In genomic region chr10:63327091-63327490, GRCm38 (mm10) we compare ENCODE assay signal across 27 mouse cellular contexts. TPM values are rescaled to one million over a fixed set of nuclear protein-coding genes. Genes with fewer than 3 reads are reported as not detected.
DNase-seq lines count a peak whose midpoint lies in the region; ATAC-seq and TF ChIP-seq lines count a peak whose summit lies in the region.
"Had no signal": no experiment of that assay in that cellular context is flagged by ENCODE, and none has a peak within 500 bp of the region (broad histone marks: within the 10 kb centered on the region; RNA-seq: fewer than 3 reads in every experiment).

No protein-coding gene starts in this region.

- TF ChIP-seq POLR2A in embryonic fibroblast, embryonic 13.5 days (IDR thresholded peaks at IDR 0.05; ENCODE audit: low read depth, low read length) = no peak

- no peaks in the 10 kb centered on the region for H3K4me1 ChIP-seq in heart, embryonic 16.5 days (ENCODE audit: control insufficient read depth, insufficient read depth, low read length)
- H3K4me1 ChIP-seq in heart, embryonic 11.5 days (ENCODE audit: control insufficient read depth, insufficient read depth, low read length) = no peaks in the 10 kb centered on the region
- peaks cover 3% of the 10 kb centered on the region for H3K4me1 ChIP-seq in embryonic fibroblast, embryonic 13.5 days (ENCODE audit: control insufficient read depth, insufficient read depth, low read length)
- H3K4me1 ChIP-seq: embryonic facial prominence, embryonic 10.5 days; embryonic facial prominence, embryonic 13.5 days; hindbrain, embryonic 10.5 days; hindbrain, embryonic 13.5 days; intestine, embryonic 15.5 days had no signal

- no peak overlapping the region for H3K27ac ChIP-seq in heart, embryonic 16.5 days (ENCODE audit: low read length)
- no peak overlapping the region for H3K27ac ChIP-seq in heart, embryonic 11.5 days (ENCODE audit: low read depth, low read length)
- peak overlapping the region; percentile 47; the same call in 1 of the 2 replicates for H3K27ac ChIP-seq in embryonic fibroblast, embryonic 13.5 days (ENCODE audit: insufficient read depth, low read length)
- H3K27ac ChIP-seq: embryonic facial prominence, embryonic 10.5 days; embryonic facial prominence, embryonic 13.5 days; hindbrain, embryonic 10.5 days; hindbrain, embryonic 13.5 days; intestine, embryonic 15.5 days had no signal

- no peak overlapping the region for H3K9ac ChIP-seq in heart, embryonic 16.5 days (ENCODE audit: low read length)
- H3K9ac ChIP-seq in heart, embryonic 11.5 days (ENCODE audit: low read depth, low read length) = no peak overlapping the region
- H3K9ac ChIP-seq: embryonic facial prominence, embryonic 13.5 days; hindbrain, embryonic 13.5 days; intestine, embryonic 15.5 days had no signal

- no peak for TF ChIP-seq CTCF in embryonic fibroblast, embryonic 13.5 days (IDR thresholded peaks at IDR 0.05; ENCODE audit: borderline replicate concordance, insufficient read depth, low read length)

- H3K36me3 ChIP-seq in heart, embryonic 16.5 days (ENCODE audit: control insufficient read depth, insufficient read depth) = peaks cover 25% of the 10 kb centered on the region
- H3K36me3 ChIP-seq in heart, embryonic 11.5 days (ENCODE audit: control insufficient read depth, insufficient read depth, low read length) = peaks cover 9% of the 10 kb centered on the region

- H3K4me2 ChIP-seq in heart, embryonic 16.5 days (ENCODE audit: low read depth, low read length) = no peak overlapping the region
- no peak overlapping the region for H3K4me2 ChIP-seq in heart, embryonic 11.5 days
- H3K4me2 ChIP-seq: embryonic facial prominence, embryonic 13.5 days; hindbrain, embryonic 13.5 days; intestine, embryonic 15.5 days had no signal

- no peaks in the 10 kb centered on the region for H3K27me3 ChIP-seq in heart, embryonic 16.5 days (ENCODE audit: control insufficient read depth, insufficient read depth, low read length)
- no peaks in the 10 kb centered on the region for H3K27me3 ChIP-seq in heart, embryonic 11.5 days (ENCODE audit: control insufficient read depth, insufficient read depth, low read length)
- H3K27me3 ChIP-seq: embryonic facial prominence, embryonic 13.5 days; hindbrain, embryonic 13.5 days; intestine, embryonic 15.5 days had no signal

- no peaks in the 10 kb centered on the region for H3K9me3 ChIP-seq in heart, embryonic 16.5 days (replicated peaks; ENCODE audit: control insufficient read depth, low read length)
- no peaks in the 10 kb centered on the region for H3K9me3 ChIP-seq in heart, embryonic 11.5 days (replicated peaks; ENCODE audit: control insufficient read depth, low read length)
- H3K9me3 ChIP-seq: embryonic facial prominence, embryonic 10.5 days; embryonic facial prominence, embryonic 13.5 days; G1E; hindbrain, embryonic 10.5 days; hindbrain, embryonic 13.5 days; intestine, embryonic 15.5 days had no signal

- DNase-seq in 416B (ENCODE audit: low read depth) = peak; percentile 50
- DNase-seq in right cerebral cortex, adult 2 months (ENCODE audit: low spot score in 2 of 2) = no peak
- DNase-seq: adrenal gland, adult 8-10 months; adrenal gland, postnatal 25 days; cerebellum, adult 11-12 months; cerebellum, adult 8-10 months; cerebellum, postnatal 10 days; cerebellum, postnatal 36 days; embryo, embryonic 11 days; gastrocnemius, postnatal 25 days; heart, adult 18-20 months; heart, postnatal 10 days; heart, postnatal 36 days; kidney, adult 11 months; kidney, adult 8-10 months had no signal

- WGBS in heart, embryonic 16.5 days = 75% methylated on average over 1 of the region's 1 CpGs
- WGBS in heart, embryonic 11.5 days (ENCODE audit: insufficient replicate concordance) = 91% methylated on average over 1 of the region's 1 CpGs

- ATAC-seq in heart, embryonic 16.5 days (replicated peaks; ENCODE audit: extremely low read depth, insufficient read depth, low FRiP score) = peak; percentile 63; the same call in 1 of the 2 replicates
- ATAC-seq in heart, embryonic 11.5 days (replicated peaks; ENCODE audit: insufficient number of reproducible peaks, low FRiP score, low TSS enrichment) = no peak
- ATAC-seq in activated CD4-positive, CD25-positive, alpha-beta regulatory T cell, adult 4 months = no peak
- ATAC-seq: forebrain, embryonic 14.5 days; hindbrain, embryonic 16.5 days; intestine, embryonic 15.5 days had no signal

- no peak overlapping the region for H3K4me3 ChIP-seq in heart, embryonic 16.5 days (ENCODE audit: low read length)
- H3K4me3 ChIP-seq in heart, embryonic 11.5 days (ENCODE audit: low read depth, low read length) = no peak overlapping the region
- no peak overlapping the region for H3K4me3 ChIP-seq in embryonic fibroblast, embryonic 13.5 days (ENCODE audit: insufficient read depth, low read length)
- H3K4me3 ChIP-seq: embryonic facial prominence, embryonic 10.5 days; embryonic facial prominence, embryonic 13.5 days; hindbrain, embryonic 10.5 days; hindbrain, embryonic 13.5 days; intestine, embryonic 15.5 days had no signal

RNA-seq across cellular contexts. Expression of gene Sirt1, which starts 54.4 kb away (rescaled TPM):
- polyA plus RNA-seq in heart, embryonic 16.5 days (2015; fragmentation: Nextera tagmentation; extraction: Ambion mirVana) = 2.6 and 2.7 TPM in 2 replicates
- polyA plus RNA-seq in heart, embryonic 11.5 days (2014; fragmentation: Nextera tagmentation; extraction: Ambion mirVana) = 5.6 and 6.0 TPM in 2 replicates
- polyA plus RNA-seq in embryonic fibroblast, embryonic 13.5 days (2011; ENCODE audit: insufficient read length, low read depth, missing spikeins) = 12.6 and 14.4 TPM in 2 replicates
- polyA plus RNA-seq in activated CD4-positive, CD25-positive, alpha-beta regulatory T cell, adult 4 months (2017; shearing (Covaris generic)) = 10 to 100 TPM in 1 of 2 experiments, 1 to 10 TPM in 1; 6.6 to 10.5 TPM

RNA-seq across cellular contexts. Expression of gene Dnajc12, which starts 55.2 kb away (rescaled TPM):
- 6.6 and 7.5 TPM in 2 replicates for polyA plus RNA-seq in heart, embryonic 16.5 days (2015; fragmentation: Nextera tagmentation; extraction: Ambion mirVana)
- polyA plus RNA-seq in heart, embryonic 11.5 days (2014; fragmentation: Nextera tagmentation; extraction: Ambion mirVana) = 8.6 and 9.2 TPM in 2 replicates
- polyA plus RNA-seq in embryonic fibroblast, embryonic 13.5 days (2011; ENCODE audit: insufficient read length, low read depth, missing spikeins) = 3.5 and 4.6 TPM in 2 replicates
- 1 to 10 TPM; 5.0 to 7.5 TPM for polyA plus RNA-seq in activated CD4-positive, CD25-positive, alpha-beta regulatory T cell, adult 4 months (2017; shearing (Covaris generic))
